Mouse (Mus musculus) olfactory bulb, adult 2 months (tissue): ENCODE measurements at regions not wholly inside any gene's neighbourhood (a gene's known extent, or its start where the extent isn't known, plus 50 kb on each side); places are given as distances from the start of the nearest gene placed in this dataset.

Source experiments
- CTCF ChIP-seq: fragments of 200-500 bp; IDR thresholded peaks from 2 replicates; pipeline ENCODE4 v1.5.1; 2012; ENCODE audit warnings: low read depth, mild to moderate bottlenecking, low read length, moderate library complexity; ENCODE audit not compliant: insufficient read depth
- POLR2A ChIP-seq: fragments of 200-500 bp; IDR thresholded peaks from 2 replicates; pipeline ENCODE4 v1.6.1; 2012; ENCODE audit warnings: mild to moderate bottlenecking, low read depth, low read length, moderate library complexity; ENCODE audit not compliant: insufficient read depth

GRCm38 (mm10) chr2:30661147-30661546 is 66.3 kb downstream of the Cstad start:
- no peak for TF ChIP-seq POLR2A
- TF ChIP-seq CTCF: no peak
